Mouse (Mus musculus) CH12.LX (cell line): ENCODE data around the gene Bpnt1.

Experiments
- CTCF ChIP-seq, 2 experiments: IDR thresholded peaks in 1 of 2; conservative IDR thresholded peaks in 1 of 2; 2 replicates each; pipeline ENCODE4 v1.5.1; 2011 to 2012; ENCODE audit warnings: low read depth in 2 of 2, low read length in 2 of 2, improper control_type of control experiment in 1 of 2, inconsistent platforms in 1 of 2, mild to moderate bottlenecking in 1 of 2, moderate library complexity in 1 of 2
- NRF1 ChIP-seq: IDR thresholded peaks from 2 replicates; pipeline ENCODE4 v1.6.1; 2014; ENCODE audit warnings: low read depth, mild to moderate bottlenecking, inconsistent platforms, low read length, improper control_type of control experiment, moderate library complexity
- POLR2A ChIP-seq: IDR thresholded peaks from 2 replicates; pipeline ENCODE4 v1.6.1; 2011; ENCODE audit warnings: low read depth, mild to moderate bottlenecking, improper control_type of control experiment, low read length
- USF1 ChIP-seq: IDR thresholded peaks from 2 replicates; pipeline ENCODE4 v1.6.1; 2014; ENCODE audit warnings: low read depth, mild to moderate bottlenecking, inconsistent platforms, low read length, improper control_type of control experiment
- ZKSCAN1 ChIP-seq: IDR thresholded peaks from 2 replicates; pipeline ENCODE4 v1.6.1; 2012; ENCODE audit warnings: low read depth, inconsistent platforms, low read length, improper control_type of control experiment, borderline replicate concordance

DNA sequence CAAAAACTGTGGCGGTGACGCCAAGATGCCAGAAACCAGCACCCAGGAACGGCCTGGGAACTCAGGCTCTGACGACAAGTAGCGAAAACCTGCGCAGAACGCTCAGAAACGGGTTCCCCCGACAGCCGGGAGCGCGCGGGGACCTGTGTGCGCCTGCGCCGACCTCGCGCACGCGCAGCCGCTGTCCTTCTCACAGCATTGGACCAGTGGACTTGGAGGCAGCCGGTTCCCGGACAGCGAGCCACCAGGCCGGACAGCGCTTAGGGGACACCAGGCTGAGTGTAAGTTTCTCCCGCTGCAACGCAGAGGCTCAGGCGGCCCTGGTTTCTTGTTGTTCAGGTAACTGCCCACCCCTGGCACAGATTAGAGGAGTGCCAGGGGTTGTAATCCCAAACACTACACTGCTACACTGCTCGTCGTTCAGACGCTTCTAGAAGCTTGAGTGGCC, at the start of gene Bpnt1:
- TF ChIP-seq POLR2A (peak; percentile 84), ZKSCAN1 (no peak), USF1 (no peak), NRF1 (peak; percentile 98), CTCF (conservative IDR thresholded peaks at IDR 0.05 in 1 of 2, IDR thresholded peaks at IDR 0.05 in 1 of 2; ENCODE audit: low read depth in 2 of 2, low read length in 2 of 2) (no peak)
